Mouse (Mus musculus): ENCODE data around the gene Cyp17a1.

- no peak for TF ChIP-seq POLR2A (IDR thresholded peaks at IDR 0.05; ENCODE audit: insufficient read depth, low read depth, low read length)
- no peak for TF ChIP-seq CTCF (IDR thresholded peaks at IDR 0.05; ENCODE audit: insufficient read depth, low read depth, low read length)
Measured at GRCm38 (mm10) chr19:46618322-46618721, 54.6 kb downstream of the Cyp17a1 start.

All from olfactory bulb, adult 2 months (tissue).